Mouse (Mus musculus) CD4-positive naive resting alpha-beta T cell, adult 57 days (primary cell): Measurements from ENCODE around the gene Gm17428. TPM values are rescaled to one million over a fixed set of nuclear protein-coding genes. Genes with fewer than 3 reads are reported as not detected.

Source experiments
- total RNA-seq: library from RNA; stranded (reverse); gene quantifications from one replicate; pipeline ENCODE4 v1.2.4, GENCODE M21; 2023

The Gm17428 gene
- not detected for total RNA-seq

GRCm38 (mm10) chr14:54976633-54977032, at the start of gene Gm17428:
Gene Gm17428, plus strand, starts transcription at chr14:54976933.

DNA sequence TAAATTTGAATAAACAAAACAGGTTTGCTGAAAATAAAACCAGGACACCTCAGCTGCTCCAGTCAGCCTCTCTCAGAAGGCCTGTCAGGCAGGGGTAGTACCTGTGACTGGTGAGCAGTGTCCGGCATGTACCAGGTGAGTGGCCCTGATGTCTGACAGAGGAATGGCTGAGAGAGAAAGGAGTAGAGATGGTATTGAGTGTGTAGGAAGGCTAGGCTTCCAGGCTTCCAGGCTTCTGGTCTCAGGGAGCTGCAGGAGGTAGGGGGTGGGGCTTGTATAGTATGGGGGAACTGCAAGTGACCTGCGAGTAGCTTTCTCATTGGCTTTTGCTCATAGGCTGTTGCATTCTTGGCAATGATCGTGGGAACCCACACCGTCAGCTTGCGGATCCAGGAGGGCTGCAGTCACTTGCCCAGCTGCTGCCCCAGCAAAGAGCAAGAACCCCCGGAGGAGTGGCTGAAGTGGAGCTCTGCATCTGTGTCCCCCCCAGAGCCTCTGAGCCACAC, 44.0 kb upstream of the Gm17428 start, which contains the start of gene Il25:
Gene Il25, plus strand, starts transcription at position 51 of the 506 bp plus-strand sequence.

DNA sequence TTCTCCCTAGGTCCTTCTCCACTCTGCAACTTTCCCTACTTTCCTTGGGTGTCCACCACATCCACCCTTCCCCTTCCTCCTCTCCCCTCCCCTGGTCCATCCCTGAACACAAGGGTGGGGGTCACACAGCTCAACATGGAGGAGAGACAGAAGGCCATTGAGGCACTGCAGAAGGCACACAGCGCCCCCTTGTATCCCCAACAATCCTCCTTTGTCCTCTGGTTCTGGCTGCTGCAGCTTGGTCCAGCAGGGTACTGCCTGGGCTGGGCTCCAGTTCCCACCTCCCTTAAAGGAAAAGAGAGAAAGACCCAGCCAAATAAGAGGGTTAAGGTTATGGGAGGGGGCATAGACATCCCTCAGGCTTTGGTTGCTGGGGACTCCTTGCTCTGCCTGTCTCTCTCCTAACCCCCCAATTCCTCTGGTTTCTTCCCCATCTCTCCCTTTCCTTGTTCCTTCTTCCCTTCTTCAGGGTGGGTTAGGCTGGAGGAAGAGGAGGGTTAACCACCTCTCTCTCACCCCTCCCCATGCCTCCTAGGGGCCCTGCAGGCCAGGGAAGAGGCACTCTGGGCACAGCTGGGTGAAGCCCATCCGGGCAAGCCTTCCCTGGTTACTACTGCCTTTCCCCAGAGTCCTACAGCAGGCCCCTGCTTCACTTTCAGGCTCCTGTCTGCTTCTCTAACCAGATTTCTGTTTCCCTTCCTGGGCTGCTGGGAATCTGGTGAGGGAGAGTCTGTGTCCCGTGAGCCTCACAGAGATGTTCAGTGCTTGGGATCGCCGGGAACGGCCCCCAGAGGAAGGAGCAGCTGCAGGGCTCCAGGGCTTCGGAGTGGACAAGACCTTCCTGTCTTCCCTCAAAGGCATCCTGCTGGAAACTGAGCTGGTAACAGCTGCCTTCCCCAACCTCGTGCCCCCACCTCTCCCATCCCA, 40.6 kb upstream of the Gm17428 start, which contains the start of gene Cmtm5:
Gene Cmtm5, plus strand, starts transcription at position 358 of the 927 bp plus-strand sequence.

GRCm38 (mm10) chr14:54966320-54966977, 10.3 kb upstream of the Gm17428 start, which contains the start of gene Myh6:
Gene Myh6, minus strand, starts transcription at chr14:54966927.

DNA sequence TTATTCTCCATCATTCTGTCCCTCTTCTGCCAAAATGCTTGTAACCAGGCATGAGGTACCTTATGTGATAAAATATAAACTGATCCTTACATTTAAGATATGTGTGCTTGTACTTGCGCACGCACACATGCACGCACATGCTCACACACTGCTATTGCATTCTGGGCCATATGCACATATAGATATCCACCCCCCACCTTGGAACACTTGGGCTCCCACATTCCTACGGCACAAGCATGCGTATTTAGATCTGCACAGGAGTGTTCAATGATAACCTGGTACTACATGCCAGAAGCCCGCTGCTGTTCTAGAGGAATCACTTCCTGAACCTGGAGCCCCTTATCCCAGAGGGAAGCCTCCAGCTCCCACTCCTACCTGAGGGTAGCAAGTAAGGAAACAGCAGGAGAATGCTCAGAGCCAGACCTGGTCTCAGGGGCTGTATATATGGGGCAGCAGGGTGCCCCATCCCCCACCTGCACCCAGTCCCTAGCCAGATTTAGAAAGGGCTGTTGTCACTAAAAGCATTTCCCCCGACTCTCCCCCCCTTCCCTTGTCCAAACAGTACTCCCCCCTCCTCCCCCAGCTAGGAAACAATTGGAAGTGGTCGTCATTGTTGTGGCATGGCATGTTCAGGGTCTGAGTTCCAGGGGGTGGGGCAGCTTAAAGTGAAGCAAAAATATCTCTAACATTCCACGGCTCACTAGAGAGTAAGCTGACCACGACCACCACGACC, 17.6 kb downstream of the Gm17428 start, which contains the start of gene Myh7:
Gene Myh7, minus strand, starts transcription at position 491 of the 733 bp plus-strand sequence.

GRCm38 (mm10) chr14:55014991-55015766, 38.4 kb downstream of the Gm17428 start, which contains the start of gene Ngdn:
Gene Ngdn, plus strand, starts transcription at chr14:55015454.

Other genes starting within 250 kb of the Gm17428 start
- 0.86 TPM for gene Slc7a8, start 195.0 kb upstream of the Gm17428 start, total RNA-seq
- gene Rnf212b, start 162.8 kb upstream of the Gm17428 start, total RNA-seq = not detected
- gene Homez, start 106.0 kb upstream of the Gm17428 start, total RNA-seq = 10.6 TPM
- 10.2 TPM for gene Ppp1r3e, start 99.4 kb upstream of the Gm17428 start, total RNA-seq
- gene Bcl2l2, start 93.6 kb upstream of the Gm17428 start, total RNA-seq = 3.5 TPM
- gene Gm20521, start 93.5 kb upstream of the Gm17428 start, total RNA-seq = not detected
- gene Pabpn1, start 84.4 kb upstream of the Gm17428 start, total RNA-seq = 273 TPM
- 2.3 TPM for gene Slc22a17, start 63.8 kb upstream of the Gm17428 start, total RNA-seq
- gene Efs, start 50.8 kb upstream of the Gm17428 start, total RNA-seq = not detected
- not detected for gene Il25, start 44.2 kb upstream of the Gm17428 start, total RNA-seq
- not detected for gene Cmtm5, start 40.7 kb upstream of the Gm17428 start, total RNA-seq
- gene Myh6, start 10.0 kb upstream of the Gm17428 start, total RNA-seq = not detected
- gene Myh7, start 17.7 kb downstream of the Gm17428 start, total RNA-seq = not detected
- 82.5 TPM for gene Ngdn, start 38.5 kb downstream of the Gm17428 start, total RNA-seq
- 24.8 TPM for gene Zfhx2, start 115.4 kb downstream of the Gm17428 start, total RNA-seq
- 5.9 TPM for gene Thtpa, start 117.9 kb downstream of the Gm17428 start, total RNA-seq
- 123 TPM for gene Ap1g2, start 129.7 kb downstream of the Gm17428 start, total RNA-seq
- not detected for gene Jph4, start 140.0 kb downstream of the Gm17428 start, total RNA-seq
- gene Dhrs2, start 245.1 kb downstream of the Gm17428 start, total RNA-seq = not detected